Mouse (Mus musculus) heart, adult 2 months (tissue): ENCODE measurements around the gene Fchsd2.
A peak's percentile ranks its signal among the peaks of the same experiment; 100 is the strongest.

Experiments
- CTCF ChIP-seq: fragments of 200-600 bp; IDR thresholded peaks from 2 replicates; pipeline ENCODE4 v1.8.1; 2022; ENCODE audit warnings: antibody characterized with exemption, mild to moderate bottlenecking, moderate library complexity
- EP300 ChIP-seq: fragments of 200-500 bp; IDR thresholded peaks from 2 replicates; pipeline ENCODE4 v1.6.1; 2011; ENCODE audit warnings: low read depth, low read length, control low read depth; ENCODE audit not compliant: insufficient read depth
- POLR2A ChIP-seq: fragments of 200-500 bp; IDR thresholded peaks from 2 replicates; pipeline ENCODE4 v1.6.1; 2011; ENCODE audit warnings: mild to moderate bottlenecking, low read depth, low read length, control low read depth; ENCODE audit not compliant: insufficient read depth

GRCm38 (mm10) chr7:101049326-101050087 is 43.2 kb upstream of the Fchsd2 start:
- TF ChIP-seq EP300 (0 out of 2 replicates have a peak, but pooled peaks have one; percentile 13), CTCF (no peak), POLR2A (peak; percentile 16; the same call in 1 of the 2 replicates)
